Mouse (Mus musculus) adipocyte (in vitro differentiated cells): ENCODE data around the gene Tmem237.

Experiments
- DNase-seq: peaks from one replicate; pipeline ENCODE4 v3.0.0-alpha.2; 2016; ENCODE audit warnings: low spot score

Tmem237 gene

GRCm38 (mm10) chr1:59119720-59120457, at the start of gene Tmem237:
Tmem237 (minus strand) TSS chr1:59120408.
- DNase-seq: peak; percentile 89

- no peak for DNase-seq
Measured at GRCm38 (mm10) chr1:59169586-59169985, 49.4 kb upstream of the Tmem237 start.

- DNase-seq: no peak
Measured at GRCm38 (mm10) chr1:59168556-59168955, 48.3 kb upstream of the Tmem237 start.

GRCm38 (mm10) chr1:59167654-59168425, 47.6 kb upstream of the Tmem237 start:
- DNase-seq: no peak

- DNase-seq: no peak
Measured at GRCm38 (mm10) chr1:59166232-59166905, 46.2 kb upstream of the Tmem237 start.

GRCm38 (mm10) chr1:59163918-59164317, 43.7 kb upstream of the Tmem237 start:
- DNase-seq: no peak

- no peak for DNase-seq
Measured at GRCm38 (mm10) chr1:59163030-59163461, 42.8 kb upstream of the Tmem237 start, which contains the start of gene Mpp4. Mpp4 (minus strand) TSS chr1:59163389.

GRCm38 (mm10) chr1:59162309-59163024, 42.3 kb upstream of the Tmem237 start:
- no peak for DNase-seq

GRCm38 (mm10) chr1:59161396-59161795, 41.2 kb upstream of the Tmem237 start:
- DNase-seq: no peak

GRCm38 (mm10) chr1:59160871-59161270, 40.7 kb upstream of the Tmem237 start:
- DNase-seq: no peak

GRCm38 (mm10) chr1:59159136-59159535, 38.9 kb upstream of the Tmem237 start:
- no peak for DNase-seq

- DNase-seq: no peak
Measured at GRCm38 (mm10) chr1:59158498-59158897, 38.3 kb upstream of the Tmem237 start.

GRCm38 (mm10) chr1:59157846-59158245, 37.6 kb upstream of the Tmem237 start:
- peak; percentile 6 for DNase-seq

- peak; percentile 5 for DNase-seq
Measured at GRCm38 (mm10) chr1:59152346-59152745, 32.1 kb upstream of the Tmem237 start.

- no peak for DNase-seq
Measured at GRCm38 (mm10) chr1:59150542-59150941, 30.3 kb upstream of the Tmem237 start.

- no peak for DNase-seq
Measured at GRCm38 (mm10) chr1:59144543-59144942, 24.3 kb upstream of the Tmem237 start.

GRCm38 (mm10) chr1:59142809-59143208, 22.6 kb upstream of the Tmem237 start:
- peak; percentile 61 for DNase-seq

- DNase-seq: peak; percentile 23
Measured at GRCm38 (mm10) chr1:59134419-59134818, 14.2 kb upstream of the Tmem237 start.

- DNase-seq: no peak
Measured at GRCm38 (mm10) chr1:59128879-59129278, 8.7 kb upstream of the Tmem237 start.

GRCm38 (mm10) chr1:59125558-59125957, 5.3 kb upstream of the Tmem237 start:
- no peak for DNase-seq

GRCm38 (mm10) chr1:59110524-59110923, 9.7 kb downstream of the Tmem237 start:
- DNase-seq: no peak

GRCm38 (mm10) chr1:59102071-59102470, 18.1 kb downstream of the Tmem237 start:
- no peak for DNase-seq
